Mouse (Mus musculus) liver, adult 2 months (tissue): Measurements from ENCODE around the gene Tmem30b.

Source experiments
- CTCF ChIP-seq: fragments of 200-500 bp; IDR thresholded peaks from 2 replicates; pipeline ENCODE4 v1.5.1; 2011; ENCODE audit warnings: low read depth, low read length, control low read depth
- POLR2A ChIP-seq: fragments of 200-500 bp; IDR thresholded peaks from 2 replicates; pipeline ENCODE4 v1.6.1; 2011; ENCODE audit warnings: low read length, control low read depth; ENCODE audit not compliant: insufficient read depth; ENCODE audit errors: extremely low read depth

- no peak for TF ChIP-seq CTCF
- TF ChIP-seq POLR2A = no peak
Observed at GRCm38 (mm10) chr12:73525254-73525885, 20.8 kb downstream of the Tmem30b start.
